Mouse (Mus musculus): ENCODE measurements around the gene Tlr5. TPM values are rescaled to one million over a fixed set of nuclear protein-coding genes. Genes with fewer than 3 reads are reported as not detected.

Tlr5 gene
- total and polyA plus RNA-seq, 3 experiments: not detected

DNA sequence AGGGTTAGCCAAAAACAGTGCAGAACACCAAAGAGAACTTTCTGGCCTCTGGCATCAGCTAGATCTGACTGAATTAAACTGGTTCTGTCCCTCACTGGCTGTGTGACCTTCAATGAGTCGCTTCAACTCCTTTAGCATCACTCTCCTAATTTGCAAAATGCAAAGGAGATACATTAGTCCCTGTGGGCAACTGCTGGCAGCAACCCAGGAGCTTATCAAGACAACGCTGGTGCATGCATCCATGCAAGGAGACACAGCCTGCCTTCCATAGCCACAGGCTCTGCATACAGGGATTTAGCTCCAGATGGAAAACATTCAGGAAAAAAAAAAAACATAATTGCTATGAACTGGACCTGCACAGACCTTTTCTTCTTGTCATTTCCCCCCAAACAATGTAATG lies 42.0 kb upstream of the Tlr5 start:
- H3K27ac ChIP-seq (ENCODE audit: control insufficient read depth, low read depth, low read length): no peak overlapping the region
- peaks cover 0 to 4% of the 10 kb centered on the region in 2 experiments; a peak in 2 of 4 replicates for H3K36me3 ChIP-seq (ENCODE audit: control insufficient read depth in 1 of 2, insufficient read depth in 2 of 2, low read length in 2 of 2)
- no peaks in the 10 kb centered on the region for H3K27me3 ChIP-seq (ENCODE audit: control insufficient read depth in 1 of 2, insufficient read depth in 2 of 2, low read length in 2 of 2)
- no peaks in the 10 kb centered on the region for H3K79me2 ChIP-seq (ENCODE audit: control insufficient read depth, insufficient read depth, low read length, poor library complexity)
- no peak for DNase-seq (ENCODE audit: low read depth, low spot score)
- no peaks in the 10 kb centered on the region for H3K9me3 ChIP-seq (replicated peaks; ENCODE audit: insufficient read depth, low read length)
- H3K4me1 ChIP-seq (ENCODE audit: control insufficient read depth in 1 of 2, insufficient read depth in 2 of 2, low read length in 2 of 2): peaks cover 0 to 7% of the 10 kb centered on the region in 2 experiments; a peak in 2 of 4 replicates
- no peak overlapping the region for H3K9ac ChIP-seq (ENCODE audit: control insufficient read depth, low read depth, low read length, poor library complexity, severe bottlenecking)
- no peak overlapping the region for H3K4me3 ChIP-seq (ENCODE audit: control insufficient read depth in 1 of 2, insufficient read depth in 1 of 2, low read depth in 2 of 2, low read length in 2 of 2)
- TF ChIP-seq ZKSCAN1 (IDR thresholded peaks at IDR 0.05; ENCODE audit: low read depth, low read length) (no peak), RCOR1 (IDR thresholded peaks at IDR 0.05; ENCODE audit: low read depth, low read length) (no peak), POLR2A (IDR thresholded peaks at IDR 0.05; ENCODE audit: control insufficient read depth in 1 of 2, insufficient read depth in 1 of 2, low read depth in 1 of 2, low read length in 2 of 2, poor library complexity in 1 of 2) (no peak), SMC3 (IDR thresholded peaks at IDR 0.05; ENCODE audit: low read depth, low read length) (no peak), GABPA (IDR thresholded peaks at IDR 0.05; ENCODE audit: low read depth, low read length) (no peak), E2F4 (IDR thresholded peaks at IDR 0.05; ENCODE audit: borderline replicate concordance, low read depth, low read length) (no peak), ELF1 (IDR thresholded peaks at IDR 0.05; ENCODE audit: low read depth, low read length) (no peak), POLR2AphosphoS2 (IDR thresholded peaks at IDR 0.05; ENCODE audit: low read length) (no peak), TCF12 (IDR thresholded peaks at IDR 0.05; ENCODE audit: low read depth, low read length) (no peak), USF1 (IDR thresholded peaks at IDR 0.05; ENCODE audit: low read depth, low read length) (no peak), GATA1 (IDR thresholded peaks at IDR 0.05; ENCODE audit: low read depth, low read length) (no peak), MYB (IDR thresholded peaks at IDR 0.05; ENCODE audit: low read depth, low read length) (no peak), USF2 (IDR thresholded peaks at IDR 0.05; ENCODE audit: borderline replicate concordance in 1 of 2, insufficient read depth in 1 of 2, low read depth in 1 of 2, low read length in 2 of 2) (no peak), JUND (IDR thresholded peaks at IDR 0.05; ENCODE audit: low read depth, low read length) (no peak)

DNA sequence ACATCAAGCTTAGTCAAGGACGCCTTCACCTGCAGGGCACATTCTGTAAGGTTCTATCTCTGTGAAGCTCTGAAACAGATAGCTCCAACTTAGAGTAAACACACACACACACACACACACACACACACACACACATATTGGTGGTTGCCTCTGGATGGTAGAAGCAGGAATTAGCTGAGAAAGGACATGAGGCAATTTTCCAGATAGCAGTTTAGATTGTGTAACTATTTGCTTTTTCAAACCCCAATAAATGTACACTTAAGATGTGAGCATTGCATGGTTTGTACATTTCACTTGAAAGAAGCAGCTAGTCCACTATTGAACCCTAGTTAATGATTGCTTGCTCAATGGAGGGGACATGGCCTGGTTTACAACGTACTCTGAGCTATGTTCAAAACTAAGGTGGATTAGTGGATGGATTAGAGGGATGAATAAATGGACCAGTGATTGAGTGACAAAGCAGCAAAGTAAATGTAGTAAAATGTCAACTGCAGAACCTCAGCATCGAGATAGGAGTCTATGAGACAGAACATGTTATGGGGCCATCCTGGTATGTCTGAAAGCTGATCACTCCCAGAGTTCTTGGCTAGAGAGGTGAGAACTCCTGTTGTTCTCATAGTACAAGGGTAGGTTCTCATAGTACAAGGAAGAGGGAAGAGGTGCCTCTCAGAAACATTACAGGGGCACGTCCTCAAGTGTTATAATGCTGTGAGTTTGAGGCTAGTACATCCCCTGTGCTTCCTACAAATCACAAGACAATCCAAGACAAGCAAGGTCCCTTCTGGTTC lies 40.3 kb upstream of the Tlr5 start:
- Histone ChIP-seq H3K27ac (ENCODE audit: control insufficient read depth, low read depth, low read length) (no peak overlapping the region), H3K36me3 (ENCODE audit: control insufficient read depth in 1 of 2, insufficient read depth in 2 of 2, low read length in 2 of 2) (no peaks in the 10 kb centered on the region), H3K4me1 (ENCODE audit: control insufficient read depth in 1 of 2, insufficient read depth in 2 of 2, low read length in 2 of 2) (no peaks in the 10 kb centered on the region), H3K27me3 (ENCODE audit: control insufficient read depth in 1 of 2, insufficient read depth in 2 of 2, low read length in 2 of 2) (no peaks in the 10 kb centered on the region), H3K9ac (ENCODE audit: control insufficient read depth, low read depth, low read length, poor library complexity, severe bottlenecking) (no peak overlapping the region), H3K9me3 (replicated peaks; ENCODE audit: insufficient read depth, low read length) (no peaks in the 10 kb centered on the region), H3K79me2 (ENCODE audit: control insufficient read depth, insufficient read depth, low read length, poor library complexity) (no peaks in the 10 kb centered on the region), H3K4me3 (ENCODE audit: control insufficient read depth in 1 of 2, insufficient read depth in 1 of 2, low read depth in 2 of 2, low read length in 2 of 2) (no peak overlapping the region)
- no peak for DNase-seq (ENCODE audit: low read depth, low spot score)
- TF ChIP-seq UBTF (IDR thresholded peaks at IDR 0.05; ENCODE audit: borderline replicate concordance, insufficient read depth, low read depth, low read length): no peak
- no peak for TF ChIP-seq ZMIZ1 (IDR thresholded peaks at IDR 0.05; ENCODE audit: low read depth, low read length)
- no peak for TF ChIP-seq POLR2AphosphoS2 (IDR thresholded peaks at IDR 0.05; ENCODE audit: low read length)
- no peak for TF ChIP-seq GATA1 (IDR thresholded peaks at IDR 0.05; ENCODE audit: low read depth, low read length)
- no peak for TF ChIP-seq ETS1 (IDR thresholded peaks at IDR 0.05; ENCODE audit: low read depth, low read length)
- TF ChIP-seq MEF2A (IDR thresholded peaks at IDR 0.05; ENCODE audit: extremely low read depth, insufficient replicate concordance, low read depth, low read length, poor library complexity, severe bottlenecking): no peak
- no peak for TF ChIP-seq TBP (IDR thresholded peaks at IDR 0.05; ENCODE audit: low read depth, low read length)
- TF ChIP-seq POLR2A (IDR thresholded peaks at IDR 0.05; ENCODE audit: control insufficient read depth in 1 of 2, insufficient read depth in 1 of 2, low read depth in 1 of 2, low read length in 2 of 2, poor library complexity in 1 of 2): no peak
- no peak for TF ChIP-seq GABPA (IDR thresholded peaks at IDR 0.05; ENCODE audit: low read depth, low read length)
- TF ChIP-seq MAZ (IDR thresholded peaks at IDR 0.05; ENCODE audit: low read depth, low read length): no peak
- no peak for TF ChIP-seq SIN3A (IDR thresholded peaks at IDR 0.05; ENCODE audit: low read length)
- TF ChIP-seq ZKSCAN1 (IDR thresholded peaks at IDR 0.05; ENCODE audit: low read depth, low read length): no peak
- no peak for TF ChIP-seq MYB (IDR thresholded peaks at IDR 0.05; ENCODE audit: low read depth, low read length)
- TF ChIP-seq MYC (IDR thresholded peaks at IDR 0.05; ENCODE audit: low read depth, low read length): no peak

Data from MEL (cell line).